Comparison of ENCODE assay signal across 8 mouse cellular contexts in genomic region chr1:155281003-155281793, GRCm38 (mm10). TPM values are rescaled to one million over a fixed set of nuclear protein-coding genes. Genes with fewer than 3 reads are reported as not detected.
A peak's percentile ranks its signal among the peaks of the same experiment; 100 is the strongest.
DNase-seq lines count a peak whose midpoint lies in the region; ATAC-seq and TF ChIP-seq lines count a peak whose summit lies in the region.

No protein-coding gene starts in this region.

- peak; percentile 93 for ATAC-seq in common myeloid progenitor, adult 5-6 weeks (replicated peaks; ENCODE audit: low read depth, poor library complexity, severe bottlenecking)

- H3K27ac ChIP-seq in gastrocnemius, adult 2 months = peak overlapping the region; percentile 46; the same call in 1 of the 2 replicates
- H3K27ac ChIP-seq in left cerebral cortex, adult 2 months = peak overlapping the region; percentile 76

- TF ChIP-seq CTCF in gastrocnemius, adult 2 months (IDR thresholded peaks at IDR 0.05) = peak; percentile 85
- peak; percentile 89 for TF ChIP-seq CTCF in left cerebral cortex, adult 2 months (IDR thresholded peaks at IDR 0.05)

- intact Hi-C loops in gastrocnemius, adult 2 months (cut with DNase I) = loop anchor here (5.0 kb wide), 1 partner anchor 124 kb away; the partner anchor contains the start of gene Stx6
- intact Hi-C loops in left cerebral cortex, adult 2 months (cut with DNase I) = loop anchor here (1.0 to 10.0 kb wide), 7 partner anchors 28 to 494 kb away; partner anchors contain the start of gene Ier5

- no peak overlapping the region for H3K4me3 ChIP-seq in gastrocnemius, adult 2 months
- no peak overlapping the region for H3K4me3 ChIP-seq in left cerebral cortex, adult 2 months

- DNase-seq in spleen, adult 18-20 months = peak; percentile 13 to 35
- no peak for DNase-seq in spleen, adult 12 weeks (ENCODE audit: low spot score)
- peak; percentile 61 for DNase-seq in gastrocnemius, adult 2 months
- peak; percentile 74 for DNase-seq in induced T-regulatory cell, adult 2 months (ENCODE audit: low read depth)
- DNase-seq in left cerebral cortex, adult 2 months (ENCODE audit: extremely low spot score in 1 of 2, low spot score in 2 of 2) = peak; percentile 72 to 75
- peak; percentile 37 to 77 for DNase-seq in lung, postnatal 4 days
- peak; percentile 82 to 85 for DNase-seq in right cerebral cortex, postnatal 10 days (ENCODE audit: low spot score in 2 of 2)

RNA-seq across cellular contexts. Expression of gene BC034090, which starts 37.0 kb away (rescaled TPM):
- not detected in 2 replicates for total RNA-seq in common myeloid progenitor, adult 5-6 weeks (2017)
- 1 to 10 TPM in 1 of 2 experiments, under 1 TPM in 1; 0.94 to 1.8 TPM for total RNA-seq in gastrocnemius, adult 2 months (2021)
- total RNA-seq in left cerebral cortex, adult 2 months (2021) = 10 to 100 TPM in 1 of 2 experiments, 1 to 10 TPM in 1; 9.9 to 14.7 TPM
